Mouse (Mus musculus) T-cell, adult 2 months (primary cell): Measurements from ENCODE around the gene Parp12.

Experiments used
- DNase-seq: peaks from one replicate; pipeline ENCODE4 v3.0.0; 2022; ENCODE audit warnings: low spot score

Parp12 gene

GRCm38 (mm10) chr6:39058389-39058788 is 59.8 kb downstream of the Parp12 start:
- DNase-seq = no peak

- DNase-seq = no peak
These were observed 61.0 kb downstream of the Parp12 start for GRCm38 (mm10) chr6:39057161-39057560.

GRCm38 (mm10) chr6:39055831-39056261 is 62.3 kb downstream of the Parp12 start:
- no peak for DNase-seq

GRCm38 (mm10) chr6:39054878-39055508 is 63.2 kb downstream of the Parp12 start:
- DNase-seq = no peak

GRCm38 (mm10) chr6:39054206-39054864 is 63.8 kb downstream of the Parp12 start:
- DNase-seq = no peak

- DNase-seq = no peak
These were observed 65.5 kb downstream of the Parp12 start for GRCm38 (mm10) chr6:39052636-39053035.

- DNase-seq = no peak
These were observed 66.2 kb downstream of the Parp12 start for GRCm38 (mm10) chr6:39051799-39052556.

GRCm38 (mm10) chr6:39050836-39051235 is 67.3 kb downstream of the Parp12 start:
- DNase-seq = no peak

- DNase-seq = no peak
These were observed 69.0 kb downstream of the Parp12 start for GRCm38 (mm10) chr6:39049141-39049540.

- no peak for DNase-seq
These were observed 77.7 kb downstream of the Parp12 start for GRCm38 (mm10) chr6:39040451-39040850.
